Mouse (Mus musculus): ENCODE data around the gene Rabgap1l.
"Not testable (repeated sequence)": the region's sequence is repeated elsewhere in the genome, so short reads cannot be mapped to it uniquely, and the experiment has no call there.

The Rabgap1l gene

DNA sequence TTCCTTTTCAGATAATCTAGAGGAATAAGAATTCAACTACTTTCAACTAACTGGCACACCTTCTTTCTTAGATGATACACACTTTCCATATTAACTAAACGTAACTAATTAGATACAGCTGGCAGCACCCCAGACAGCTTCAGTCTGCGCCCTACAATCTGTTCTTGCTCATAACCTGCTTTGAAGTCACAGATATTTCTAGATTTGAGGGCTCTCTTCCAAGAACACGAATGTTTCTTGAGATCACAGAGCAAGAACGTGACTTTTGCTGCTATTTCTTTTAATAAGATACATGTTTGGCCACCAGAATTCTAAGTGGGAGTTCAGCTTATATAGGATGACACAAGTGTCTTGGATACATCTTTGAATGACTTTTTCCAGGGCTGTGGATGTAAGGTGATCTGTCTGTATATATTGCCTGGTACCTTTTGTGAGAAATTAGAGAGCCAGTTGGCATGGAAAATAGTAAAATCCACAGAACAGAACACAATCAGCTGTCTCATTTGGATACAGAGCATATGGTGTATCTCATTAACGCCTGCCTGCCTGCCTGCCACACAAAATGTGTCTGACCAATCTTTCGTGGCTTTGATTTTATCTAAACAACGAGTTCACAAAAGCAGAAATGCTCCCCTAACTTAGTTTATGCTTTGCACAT, 506.5 kb downstream of the Rabgap1l start:
- DNase-seq (ENCODE audit: low read depth, low spot score): no peak

- no peak for DNase-seq (ENCODE audit: low read depth, low spot score)
Observed at GRCm38 (mm10) chr1:160284241-160284640, 508.8 kb downstream of the Rabgap1l start.

DNA sequence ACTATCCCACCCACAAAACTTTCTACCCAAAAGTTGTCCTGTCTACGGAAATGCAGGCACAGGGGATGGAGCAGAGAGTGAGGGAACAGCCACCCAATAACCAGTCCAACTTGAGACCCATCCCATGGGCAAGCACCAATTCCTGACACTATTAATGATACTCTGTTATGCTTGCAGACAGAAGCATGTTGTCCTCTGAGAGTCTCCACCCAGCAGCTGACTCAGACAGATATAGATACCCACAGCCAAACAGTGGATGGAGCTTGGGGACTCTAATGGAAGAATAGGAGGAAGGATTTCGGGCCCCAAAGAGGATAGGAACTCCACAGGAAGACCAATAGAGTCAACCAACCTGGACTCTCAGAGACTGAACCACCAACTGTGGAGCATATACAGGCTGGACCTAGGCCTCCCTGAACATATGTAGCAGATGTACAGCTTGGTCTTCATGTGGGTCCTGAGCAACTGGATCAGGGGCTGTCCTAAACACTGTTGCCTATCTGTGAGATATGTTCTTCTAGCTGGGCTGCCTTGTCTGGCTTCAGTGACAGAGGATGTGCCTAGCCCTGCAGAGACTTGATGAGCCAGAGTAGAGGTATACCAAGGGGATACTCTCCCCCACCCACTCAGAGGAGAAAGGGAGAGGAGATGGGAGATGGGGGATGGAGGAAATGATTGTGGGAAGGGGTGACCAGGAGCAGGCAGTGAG, 510.7 kb downstream of the Rabgap1l start:
- not testable (repeated sequence) for DNase-seq (ENCODE audit: low read depth, low spot score)

- no peak for DNase-seq (ENCODE audit: low read depth, low spot score)
Observed at GRCm38 (mm10) chr1:160281337-160282084, 511.5 kb downstream of the Rabgap1l start.

DNA sequence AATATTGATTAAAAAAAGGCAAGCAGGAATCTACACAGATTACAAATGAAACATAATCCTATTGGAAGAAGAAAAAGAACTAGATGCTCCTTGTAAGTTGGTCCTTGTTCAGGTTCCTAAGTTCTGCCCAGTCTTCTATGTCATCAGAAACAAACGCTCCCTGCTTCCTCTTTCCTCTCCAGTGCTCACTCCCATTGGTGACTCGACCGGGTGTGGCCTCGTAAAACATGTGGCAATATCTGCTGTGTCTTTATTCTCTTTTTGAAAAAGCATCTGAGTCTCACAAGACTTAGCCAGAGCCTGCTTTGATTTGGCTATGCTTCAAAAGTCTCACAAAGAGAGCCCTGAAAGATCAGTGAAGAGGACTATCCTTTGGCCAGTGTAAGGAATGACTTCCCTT, 512.4 kb downstream of the Rabgap1l start:
- no peak for DNase-seq (ENCODE audit: low read depth, low spot score)

- no peak for DNase-seq (ENCODE audit: low read depth, low spot score)
Observed at GRCm38 (mm10) chr1:160277940-160278682, 514.9 kb downstream of the Rabgap1l start.

DNA sequence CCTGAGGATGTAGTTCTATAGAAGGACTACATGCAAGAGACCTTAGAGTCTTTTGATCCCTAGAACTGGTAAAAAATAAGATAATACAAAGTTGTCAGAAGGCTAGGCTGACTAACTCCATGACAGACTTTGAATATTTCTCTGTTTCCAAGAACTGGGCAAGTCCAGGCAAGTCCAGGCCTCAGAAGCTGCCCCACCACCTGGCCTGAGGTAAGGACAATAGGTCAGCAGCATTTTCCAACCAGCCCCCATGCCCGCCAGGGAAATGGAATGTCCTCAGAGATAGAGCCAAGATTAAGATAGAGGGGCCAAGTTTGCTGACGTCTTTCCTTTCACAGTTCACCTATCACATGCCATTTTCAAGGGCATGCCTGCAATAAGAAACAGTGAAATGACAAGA, 517.8 kb downstream of the Rabgap1l start:
- DNase-seq (ENCODE audit: low read depth, low spot score): no peak

DNA sequence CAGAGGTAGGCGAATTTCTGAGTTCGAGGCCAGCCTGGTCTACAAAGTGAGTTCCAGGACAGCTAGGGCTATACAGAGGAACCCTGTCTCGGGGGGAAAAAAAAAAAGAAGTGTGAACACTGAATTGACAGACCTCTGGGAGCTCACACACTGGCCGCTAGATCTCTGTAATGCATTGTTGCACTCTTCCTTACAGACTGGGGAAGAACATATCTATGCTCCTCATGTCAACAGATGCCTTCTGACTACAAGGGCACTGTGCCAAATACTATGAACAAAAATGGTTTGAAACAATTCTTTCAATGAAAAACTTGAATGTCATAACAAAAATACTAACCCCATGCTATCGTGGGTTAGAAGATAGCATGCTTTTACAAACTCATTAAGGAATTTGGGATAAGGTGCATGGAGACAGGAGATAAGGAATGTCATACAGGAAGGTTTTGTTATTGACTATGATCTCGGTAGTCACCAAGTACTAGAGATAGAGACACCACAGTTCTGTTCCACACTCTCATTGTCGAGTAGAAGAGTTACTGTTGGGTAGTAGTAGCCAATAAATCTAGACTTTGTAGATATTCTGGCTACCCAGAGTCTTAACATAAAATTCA, 519.8 kb downstream of the Rabgap1l start:
- DNase-seq (ENCODE audit: low read depth, low spot score): no peak

GRCm38 (mm10) chr1:160271282-160271967, 521.6 kb downstream of the Rabgap1l start:
- no peak for DNase-seq (ENCODE audit: low read depth, low spot score)

DNA sequence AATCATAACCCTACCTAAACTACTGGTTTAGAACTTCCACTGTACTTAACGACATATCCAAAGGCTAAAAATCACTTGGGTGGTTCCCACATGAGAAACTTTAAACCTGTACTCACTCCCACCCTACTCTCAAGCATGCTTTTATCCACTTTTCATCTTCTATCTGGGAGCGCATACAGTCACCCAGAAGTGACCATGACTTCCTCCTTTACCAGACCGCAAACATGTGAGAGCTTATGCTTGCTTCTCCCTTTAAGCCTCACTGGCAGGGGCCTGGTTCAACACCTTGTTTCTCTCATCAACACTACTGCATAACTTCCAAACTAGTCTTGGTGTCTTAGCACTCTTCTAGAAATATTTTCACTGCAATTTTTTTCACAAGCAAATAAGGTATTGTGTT, 524.7 kb downstream of the Rabgap1l start:
- no peak for DNase-seq (ENCODE audit: low read depth, low spot score)

DNA sequence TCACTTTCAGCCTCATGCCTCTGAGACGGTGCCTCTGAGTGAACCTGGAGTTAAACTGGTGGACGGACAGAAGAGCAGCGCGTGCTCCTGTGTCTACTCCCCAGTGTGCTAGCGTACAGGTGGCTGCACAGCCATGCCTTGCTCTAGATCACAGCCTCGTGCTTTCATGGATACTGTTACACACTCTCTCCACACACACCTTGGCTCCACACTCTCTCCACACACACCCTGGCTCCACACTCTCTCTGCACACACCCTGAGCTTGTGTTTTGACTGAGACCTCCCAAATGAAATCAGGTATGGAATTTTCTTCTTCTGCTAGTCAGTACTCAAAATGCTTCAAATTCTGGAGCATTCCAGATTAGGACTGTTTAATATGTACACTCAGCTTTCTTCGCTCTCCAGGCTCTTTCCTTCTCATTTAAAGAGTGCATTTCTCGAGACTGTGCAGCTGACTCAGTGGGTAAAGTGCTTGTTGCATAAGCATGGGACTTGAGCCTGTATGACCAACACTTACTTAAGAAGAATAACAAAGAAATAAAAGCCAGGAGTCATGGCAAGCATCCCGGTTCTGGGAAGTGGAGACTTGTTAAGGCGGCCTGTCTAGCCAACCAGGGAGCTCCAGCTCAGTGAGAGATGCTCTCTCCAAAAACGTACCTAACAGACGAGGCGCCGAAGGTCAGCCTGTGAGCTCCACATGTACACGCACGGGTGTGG, 529.2 kb downstream of the Rabgap1l start:
- no peak for DNase-seq (ENCODE audit: low read depth, low spot score)

DNA sequence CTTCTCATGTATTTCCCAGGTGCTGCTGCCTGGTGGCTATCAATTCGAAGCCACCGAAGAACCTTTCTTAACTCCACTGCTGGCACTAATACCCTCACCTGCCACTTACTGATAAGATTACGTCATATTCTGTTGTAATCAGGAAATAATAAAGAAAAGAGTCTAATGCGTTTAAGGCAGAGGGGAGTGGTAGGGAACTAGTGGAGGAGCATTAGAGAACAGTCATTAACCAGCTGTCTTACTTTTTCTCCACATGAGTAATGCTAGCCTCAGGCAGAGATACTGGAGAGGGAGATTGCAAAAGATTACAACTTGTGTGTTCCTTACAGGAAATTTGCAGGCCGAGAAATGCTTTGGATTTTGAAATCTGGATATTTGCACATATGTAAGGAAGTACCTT, 530.0 kb downstream of the Rabgap1l start:
- no peak for DNase-seq (ENCODE audit: low read depth, low spot score)

DNA sequence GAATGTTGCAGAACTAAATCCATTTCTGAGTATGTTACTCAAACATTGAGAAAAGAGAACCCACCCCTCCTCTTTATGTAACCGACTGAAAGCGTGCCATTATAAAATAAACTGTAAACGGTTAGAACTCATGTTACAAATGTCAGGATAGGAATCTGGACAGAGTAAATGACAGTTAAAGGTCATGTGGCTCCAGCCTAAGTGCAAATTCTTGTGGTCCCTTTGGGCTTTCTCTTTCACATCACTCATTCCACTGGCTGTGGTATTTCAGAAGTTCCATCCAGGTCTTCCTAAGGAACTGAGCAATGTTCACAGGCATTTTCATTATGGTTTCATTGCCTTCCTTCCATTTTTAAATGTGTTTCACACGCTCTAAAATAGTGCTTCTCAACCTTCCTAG, 530.6 kb downstream of the Rabgap1l start:
- no peak for DNase-seq (ENCODE audit: low read depth, low spot score)

DNA sequence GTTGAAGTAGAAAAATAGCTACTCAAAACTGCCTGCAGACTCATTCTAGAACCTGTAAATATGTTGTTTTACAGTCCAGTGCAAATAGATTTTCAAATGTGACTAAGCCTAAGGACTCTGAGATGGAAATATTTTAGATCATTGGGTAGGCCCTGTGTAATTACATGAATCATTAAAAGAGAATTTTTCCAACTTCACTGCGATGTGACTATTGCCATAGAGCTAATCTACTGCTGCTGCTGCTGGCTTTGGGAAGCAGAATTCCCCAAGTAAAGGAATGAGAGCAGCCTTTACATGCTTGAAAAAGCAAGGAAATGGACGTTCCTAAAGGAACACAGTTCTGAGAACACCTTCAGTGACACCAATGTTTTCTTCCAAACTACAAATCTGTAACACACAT, 531.2 kb downstream of the Rabgap1l start:
- no peak for DNase-seq (ENCODE audit: low read depth, low spot score)

DNA sequence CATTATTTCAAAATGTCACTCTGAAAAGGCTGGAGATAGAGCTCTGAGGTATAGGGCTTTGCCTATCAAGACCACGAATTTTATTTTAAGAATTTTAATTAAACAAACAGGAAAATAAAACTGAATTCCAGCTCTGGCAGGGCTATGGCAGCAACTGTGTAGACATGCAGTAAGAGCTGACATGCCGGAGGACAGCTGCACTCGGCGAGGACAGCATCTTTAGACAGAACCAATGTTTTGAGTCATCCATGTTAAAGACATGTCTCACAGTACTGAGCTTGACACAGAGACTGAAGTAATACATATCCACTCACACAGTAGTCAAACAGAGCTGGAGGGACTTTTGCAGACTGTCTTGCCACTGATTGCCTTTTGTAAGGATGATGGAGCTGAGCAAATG, 532.4 kb downstream of the Rabgap1l start:
- no peak for DNase-seq (ENCODE audit: low read depth, low spot score)

DNA sequence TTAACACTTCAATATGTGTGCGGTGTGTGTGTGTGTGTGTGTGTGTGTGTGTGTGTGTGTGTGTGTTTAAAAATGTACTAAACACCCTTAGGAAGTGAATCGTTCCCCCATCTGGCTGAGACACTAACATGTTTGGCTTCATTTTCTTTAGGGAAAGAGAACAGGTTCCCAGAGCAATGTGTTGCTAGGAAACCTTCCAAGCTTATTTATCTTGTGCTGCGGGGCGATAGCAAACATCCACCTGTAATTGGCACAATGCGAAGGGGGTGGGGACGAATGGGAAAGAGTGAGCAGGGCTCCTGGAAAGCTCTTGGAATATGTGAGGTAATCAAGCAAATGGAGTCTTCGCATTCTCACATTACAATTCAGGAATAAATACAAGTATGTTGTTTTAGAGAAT, 533.1 kb downstream of the Rabgap1l start:
- DNase-seq (ENCODE audit: low read depth, low spot score): no peak

GRCm38 (mm10) chr1:160253108-160253507, 539.9 kb downstream of the Rabgap1l start:
- DNase-seq (ENCODE audit: low read depth, low spot score): no peak

DNA sequence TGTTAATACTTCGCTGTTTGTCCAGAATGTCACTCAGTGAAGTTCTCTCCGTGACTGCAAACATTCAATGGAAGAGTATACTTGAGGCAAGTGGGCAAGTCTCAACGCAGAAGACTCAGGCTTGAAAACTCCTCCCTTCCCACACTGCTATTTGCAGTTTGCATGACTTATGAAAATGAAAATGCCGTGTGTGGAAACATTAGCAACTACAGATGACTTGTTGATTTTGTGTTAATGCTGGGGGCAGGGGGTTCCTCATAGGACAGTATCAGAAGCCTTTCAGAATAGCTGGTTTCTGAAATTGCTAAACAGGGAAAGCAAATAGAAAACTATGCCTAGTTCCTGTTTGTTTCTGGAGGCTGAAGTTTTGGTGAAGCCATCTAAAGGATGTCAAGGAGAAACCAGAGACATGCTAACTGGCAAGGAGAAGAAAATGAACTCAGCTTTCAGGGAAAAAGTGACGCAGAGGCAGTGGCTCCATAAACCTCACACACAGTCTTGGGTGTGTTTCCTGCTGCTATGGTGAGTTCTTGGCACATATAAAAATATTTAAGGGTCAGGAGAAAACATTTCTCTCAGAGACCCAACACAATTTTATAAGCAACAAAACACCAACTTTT, 541.5 kb downstream of the Rabgap1l start:
- no peak for DNase-seq (ENCODE audit: low read depth, low spot score)

- no peak for DNase-seq (ENCODE audit: low read depth, low spot score)
Observed at GRCm38 (mm10) chr1:160250782-160251181, 542.2 kb downstream of the Rabgap1l start.

DNA sequence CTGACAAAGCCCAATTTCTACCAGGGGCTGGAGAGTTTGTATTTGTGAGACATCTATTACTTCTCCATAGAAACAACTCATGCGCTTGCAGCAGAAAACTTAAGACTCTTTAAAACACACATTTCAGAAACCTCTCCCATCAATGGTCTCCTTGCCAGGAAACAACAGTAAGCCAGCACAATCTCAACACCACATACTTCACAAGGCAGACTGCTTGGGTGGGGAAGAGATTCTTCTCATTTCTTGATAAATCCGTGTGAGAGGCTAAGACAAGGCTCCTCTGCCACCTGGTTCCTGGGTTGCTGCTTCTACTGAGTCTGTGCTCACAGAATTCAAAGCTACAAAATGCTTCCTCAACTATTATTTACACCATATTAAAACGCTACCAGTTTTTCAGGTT, 543.2 kb downstream of the Rabgap1l start:
- no peak for DNase-seq (ENCODE audit: low read depth, low spot score)

All from c-Kit-negative CD71-positive TER-119-positive erythroid progenitor cells, embryonic 14.5 days (primary cell).